Mouse (Mus musculus): ENCODE data around the gene Crtc1.

GRCm38 (mm10) chr8:70465701-70466100 is 26.3 kb upstream of the Crtc1 start:
- no peak for TF ChIP-seq CTCF (IDR thresholded peaks at IDR 0.05; ENCODE audit: low read depth)
- no peak for TF ChIP-seq EP300 (IDR thresholded peaks at IDR 0.05; ENCODE audit: low read depth)

Data from liver, embryonic 14.5 days (tissue).